Mouse (Mus musculus) spleen, adult 2 months (tissue): ENCODE measurements at regions not wholly inside any gene's neighbourhood (a gene's known extent, or its start where the extent isn't known, plus 50 kb on each side); places are given as distances from the start of the nearest gene placed in this dataset.

Source experiments
- CTCF ChIP-seq: fragments of 200-500 bp; IDR thresholded peaks from 2 replicates; pipeline ENCODE4 v1.5.1; 2011; ENCODE audit warnings: mild to moderate bottlenecking, inconsistent platforms; ENCODE audit not compliant: insufficient read depth, insufficient read length, insufficient replicate concordance; ENCODE audit errors: extremely low read depth
- POLR2A ChIP-seq: fragments of 200-500 bp; IDR thresholded peaks from 2 replicates; pipeline ENCODE4 v1.6.1; 2011; ENCODE audit warnings: low read depth, low read length, inconsistent platforms

DNA sequence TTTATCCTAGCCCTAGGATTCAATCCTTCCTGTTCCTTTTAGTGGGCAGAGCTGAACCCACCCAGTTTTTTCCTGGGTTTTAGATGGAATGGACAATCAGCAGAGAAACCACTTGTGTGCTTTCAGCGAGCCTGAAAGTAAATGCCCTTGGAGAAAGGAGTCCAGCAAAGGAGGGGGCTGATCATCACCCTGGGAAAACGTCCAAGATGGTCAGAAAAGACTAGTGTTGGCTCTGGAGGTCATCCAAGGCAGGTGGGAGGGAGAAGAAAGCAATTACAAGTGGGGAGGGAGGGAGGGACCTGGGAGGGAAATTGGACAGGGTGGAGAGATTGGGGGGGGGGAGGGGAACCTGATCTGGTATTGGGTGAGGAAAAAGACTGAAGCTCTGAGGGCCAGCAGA is 55.6 kb upstream of the Zfp366 start:
- no peak for TF ChIP-seq CTCF
- no peak for TF ChIP-seq POLR2A
